Mouse (Mus musculus) intestine, postnatal 0 days (tissue): ENCODE results near the gene Akap4. TPM values are rescaled to one million over a fixed set of nuclear protein-coding genes. Genes with fewer than 3 reads are reported as not detected.
A peak's percentile ranks its signal among the peaks of the same experiment; 100 is the strongest.

Experiments
- ATAC-seq: fragments of 200-750 bp; cut with Nextera tagmentation; 2 replicates; pipeline ENCODE4 v1.8.0; 2017; ENCODE audit warnings: mild to moderate bottlenecking, moderate TSS enrichment, moderate library complexity
- H3K27ac ChIP-seq: fragments of 300-500 bp; sonication (generic); 2 replicates; pipeline ENCODE4 v1.5.1; 2014; ENCODE audit warnings: mild to moderate bottlenecking, low read depth, low read length, moderate library complexity
- H3K27me3 ChIP-seq: fragments of 300-500 bp; sonication (generic); replicated peaks from 2 replicates; pipeline ENCODE4 v1.6.1; 2014; ENCODE audit warnings: low read length, mixed read lengths; ENCODE audit not compliant: control insufficient read depth, insufficient read depth
- H3K36me3 ChIP-seq: fragments of 300-500 bp; sonication (generic); 2 replicates; pipeline ENCODE4 v1.6.1; 2014; ENCODE audit warnings: mild to moderate bottlenecking, moderate library complexity; ENCODE audit not compliant: control insufficient read depth, insufficient read depth
- H3K4me1 ChIP-seq: fragments of 300-500 bp; sonication (generic); replicated peaks from 2 replicates; pipeline ENCODE4 v1.6.1; 2014; ENCODE audit warnings: antibody characterized with exemption, low read length, mixed read lengths; ENCODE audit not compliant: control insufficient read depth, insufficient read depth
- H3K4me2 ChIP-seq: fragments of 300-500 bp; sonication (generic); replicated peaks from 2 replicates; pipeline ENCODE4 v1.6.1; 2014; ENCODE audit warnings: low read depth, mild to moderate bottlenecking, moderate library complexity
- H3K4me3 ChIP-seq: fragments of 300-500 bp; sonication (generic); 2 replicates; pipeline ENCODE4 v1.5.1; 2014; ENCODE audit warnings: low read depth, low read length
- H3K9ac ChIP-seq: fragments of 300-500 bp; sonication (generic); 2 replicates; pipeline ENCODE4 v1.6.1; 2014; ENCODE audit warnings: mild to moderate bottlenecking, low read depth, low read length
- H3K9me3 ChIP-seq: fragments of 300-500 bp; sonication (generic); 2 replicates; pipeline ENCODE4 v1.6.1; 2016; ENCODE audit warnings: mixed run types; ENCODE audit not compliant: control insufficient read depth
- CTCF ChIP-seq: sonication (generic); IDR thresholded peaks from 2 replicates; pipeline ENCODE4 v1.5.1; 2016; ENCODE audit warnings: low read depth, mild to moderate bottlenecking, control low read depth, antibody characterized with exemption, moderate library complexity
- WGBS: fragments of 180-500 bp; shearing (Covaris S2); extraction: QIAGEN DNeasy Blood & Tissue Kit; methylation state at CpG from one replicate; pipeline ENCODE4 v1.1.7; 2014; 5-methylcytosine and 5-hydroxymethylcytosine counted together
- polyA plus RNA-seq: library from polyadenylated mRNA; unstranded; fragments of >200 nt; fragmentation: Nextera tagmentation; extraction: Ambion mirVana; gene quantifications from 2 replicates; pipeline ENCODE4 v1.2.1, GENCODE M21; 2015

Akap4 gene
- polyA plus RNA-seq, 1 experiment from 2014 or later: not detected

GRCm38 (mm10) chrX:7085878-7086277, 18.6 kb downstream of the Akap4 start:
- Histone ChIP-seq H3K9me3 (no peaks in the 10 kb centered on the region), H3K27me3 (no peaks in the 10 kb centered on the region), H3K4me3 (no peak overlapping the region), H3K4me1 (no peaks in the 10 kb centered on the region), H3K27ac (no peak overlapping the region), H3K4me2 (no peak overlapping the region), H3K9ac (no peak overlapping the region), H3K36me3 (no peaks in the 10 kb centered on the region)
- TF ChIP-seq CTCF: no peak
- WGBS: 71% methylated on average over 1 of the region's 1 CpGs
- no peak for ATAC-seq

GRCm38 (mm10) chrX:7090323-7090722, 23.0 kb downstream of the Akap4 start:
- Histone ChIP-seq H3K27ac (no peak overlapping the region), H3K4me1 (no peaks in the 10 kb centered on the region), H3K9me3 (no peaks in the 10 kb centered on the region), H3K4me2 (no peak overlapping the region), H3K9ac (no peak overlapping the region), H3K27me3 (no peaks in the 10 kb centered on the region), H3K4me3 (no peak overlapping the region), H3K36me3 (no peaks in the 10 kb centered on the region)
- no peak for ATAC-seq
- no peak for TF ChIP-seq CTCF

GRCm38 (mm10) chrX:7102280-7102679, 35.0 kb downstream of the Akap4 start:
- no peak overlapping the region for H3K4me3 ChIP-seq
- H3K27ac ChIP-seq: no peak overlapping the region
- H3K4me2 ChIP-seq: no peak overlapping the region
- H3K36me3 ChIP-seq: no peaks in the 10 kb centered on the region
- no peaks in the 10 kb centered on the region for H3K9me3 ChIP-seq
- no peak overlapping the region for H3K9ac ChIP-seq
- no peaks in the 10 kb centered on the region for H3K4me1 ChIP-seq
- peak; percentile 24 for TF ChIP-seq CTCF
- no peaks in the 10 kb centered on the region for H3K27me3 ChIP-seq
- no peak for ATAC-seq

- WGBS: 87% methylated on average over 3 of the region's 3 CpGs
- no peak for ATAC-seq
- no peak overlapping the region for H3K27ac ChIP-seq
Observed at GRCm38 (mm10) chrX:7114885-7115284, 47.6 kb downstream of the Akap4 start.

GRCm38 (mm10) chrX:7121618-7122280, 54.4 kb downstream of the Akap4 start:
- no peaks in the 10 kb centered on the region for H3K27me3 ChIP-seq
- no peak overlapping the region for H3K27ac ChIP-seq
- no peak overlapping the region for H3K4me3 ChIP-seq
- ATAC-seq: no peak
- H3K9me3 ChIP-seq: no peaks in the 10 kb centered on the region
- H3K4me1 ChIP-seq: no peaks in the 10 kb centered on the region
- no peak overlapping the region for H3K9ac ChIP-seq
- WGBS: 72% methylated on average over 4 of the region's 4 CpGs
- H3K36me3 ChIP-seq: no peaks in the 10 kb centered on the region
- H3K4me2 ChIP-seq: no peak overlapping the region
- TF ChIP-seq CTCF: no peak

More at GRCm38 (mm10) chrX:7114885-7115284, 47.6 kb downstream of the Akap4 start:
- Histone ChIP-seq H3K4me2 (no peak overlapping the region), H3K27me3 (no peaks in the 10 kb centered on the region), H3K4me1 (no peaks in the 10 kb centered on the region), H3K9ac (no peak overlapping the region), H3K4me3 (no peak overlapping the region), H3K9me3 (no peaks in the 10 kb centered on the region), H3K36me3 (no peaks in the 10 kb centered on the region)
- no peak for TF ChIP-seq CTCF

Other genes with a start within 250 kb of the Akap4 start
- not detected in 2 replicates for gene Ccnb3, start 25.9 kb upstream of the Akap4 start, polyA plus RNA-seq